Mouse (Mus musculus): ENCODE results near the gene Gk. TPM values are rescaled to one million over a fixed set of nuclear protein-coding genes. Genes with fewer than 3 reads are reported as not detected.

The Gk gene
- polyA plus RNA-seq (2011; ENCODE audit: insufficient read depth, insufficient read length, low replicate concordance, missing spikeins) = 3.9 and 4.0 TPM in 2 replicates

GRCm38 (mm10) chrX:85776544-85777087, at the start of gene Gk:
TSS of gene Gk (minus strand) at chrX:85776819.
- TF ChIP-seq CTCF (IDR thresholded peaks at IDR 0.05; ENCODE audit: control insufficient read depth, insufficient read depth, low read length) = no peak
- peak; percentile 67; the same call in 1 of the 2 replicates for TF ChIP-seq POLR2A (IDR thresholded peaks at IDR 0.05; ENCODE audit: borderline replicate concordance, control insufficient read depth, low read depth, low read length)
- H3K4me1 ChIP-seq (ENCODE audit: control insufficient read depth, insufficient read depth, low read length) = peaks cover 2% of the 10 kb centered on the region
- H3K4me3 ChIP-seq (replicated peaks; ENCODE audit: control insufficient read depth, low read depth, low read length) = peak within 1 kb of the TSS; percentile 81
- WGBS = 17% methylated on average over 31 of the region's 45 CpGs
- H3K27ac ChIP-seq (ENCODE audit: control insufficient read depth, insufficient read depth, low read depth, low read length, poor library complexity) = peak within 1 kb of the TSS; percentile 93

DNA sequence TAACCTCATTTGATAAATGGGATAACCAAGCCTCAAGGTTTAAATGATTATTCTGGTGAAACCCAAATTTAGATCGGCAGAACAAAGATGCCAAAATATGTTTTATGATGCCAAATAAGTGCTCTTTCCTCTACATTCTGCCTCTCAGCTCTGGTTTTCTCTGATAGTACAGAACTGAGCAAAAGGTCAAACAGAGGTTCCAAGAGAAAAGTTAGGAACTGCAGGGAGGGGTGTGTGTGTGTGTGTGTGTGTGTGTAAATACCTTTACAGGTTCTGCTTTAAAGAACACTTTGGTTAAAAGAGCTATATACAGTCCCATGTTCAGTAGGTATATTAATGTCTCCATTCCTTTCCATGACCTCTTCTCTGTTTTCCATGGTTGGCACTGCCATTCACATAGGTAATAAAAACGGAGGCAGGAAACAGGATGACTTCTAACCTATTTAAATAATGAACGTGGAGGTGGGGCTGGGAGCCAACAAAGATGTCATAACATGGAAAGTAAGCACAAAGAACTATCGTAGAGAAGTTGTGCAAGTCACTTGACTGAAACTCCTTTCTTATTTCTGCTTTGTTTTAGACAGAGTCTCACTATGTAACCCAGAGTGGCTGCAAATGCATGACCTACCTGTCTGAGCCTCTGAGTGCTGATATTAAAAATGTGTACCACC, 28.2 kb upstream of the Gk start:
- Histone ChIP-seq H3K4me1 (ENCODE audit: control insufficient read depth, insufficient read depth, low read length) (no peaks in the 10 kb centered on the region; the same call in 1 of the 2 replicates), H3K4me3 (replicated peaks; ENCODE audit: control insufficient read depth, low read depth, low read length) (no peak overlapping the region), H3K27ac (ENCODE audit: control insufficient read depth, insufficient read depth, low read depth, low read length, poor library complexity) (no peak overlapping the region)
- WGBS = 43% methylated on average over 4 of the region's 4 CpGs
- no peak for TF ChIP-seq POLR2A (IDR thresholded peaks at IDR 0.05; ENCODE audit: borderline replicate concordance, control insufficient read depth, low read depth, low read length)
- TF ChIP-seq CTCF (IDR thresholded peaks at IDR 0.05; ENCODE audit: control insufficient read depth, insufficient read depth, low read length) = no peak

DNA sequence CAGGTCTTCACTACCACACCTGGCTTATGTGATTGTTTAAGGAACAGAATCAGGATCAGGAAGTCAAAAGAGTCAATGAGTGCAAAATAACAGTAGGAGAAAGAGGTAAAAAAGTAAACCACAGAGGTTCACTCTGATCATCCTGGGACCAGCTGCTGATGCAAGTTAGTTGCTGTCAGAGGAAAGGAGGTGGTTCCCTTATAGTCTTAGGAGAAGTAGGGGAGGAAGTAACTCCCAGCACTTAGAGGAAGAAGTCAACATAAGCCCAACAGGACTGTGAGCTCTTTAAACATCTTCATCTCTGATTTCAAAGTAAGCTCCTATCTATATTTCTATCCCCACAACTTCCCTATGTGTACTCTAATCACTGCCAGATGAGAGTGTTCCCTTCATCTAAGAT, 26.4 kb upstream of the Gk start:
- no peak overlapping the region for H3K4me3 ChIP-seq (replicated peaks; ENCODE audit: control insufficient read depth, low read depth, low read length)
- H3K4me1 ChIP-seq (ENCODE audit: control insufficient read depth, insufficient read depth, low read length) = no peaks in the 10 kb centered on the region; the same call in 1 of the 2 replicates
- TF ChIP-seq CTCF (IDR thresholded peaks at IDR 0.05; ENCODE audit: control insufficient read depth, insufficient read depth, low read length) (no peak), POLR2A (IDR thresholded peaks at IDR 0.05; ENCODE audit: borderline replicate concordance, control insufficient read depth, low read depth, low read length) (no peak)
- no peak overlapping the region for H3K27ac ChIP-seq (ENCODE audit: control insufficient read depth, insufficient read depth, low read depth, low read length, poor library complexity)

GRCm38 (mm10) chrX:85797449-85797848, 20.8 kb upstream of the Gk start:
- Histone ChIP-seq H3K27ac (ENCODE audit: control insufficient read depth, insufficient read depth, low read depth, low read length, poor library complexity) (no peak overlapping the region; the same call in 1 of the 2 replicates), H3K4me1 (ENCODE audit: control insufficient read depth, insufficient read depth, low read length) (no peaks in the 10 kb centered on the region; the same call in 1 of the 2 replicates), H3K4me3 (replicated peaks; ENCODE audit: control insufficient read depth, low read depth, low read length) (no peak overlapping the region)
- TF ChIP-seq CTCF (IDR thresholded peaks at IDR 0.05; ENCODE audit: control insufficient read depth, insufficient read depth, low read length) (no peak), POLR2A (IDR thresholded peaks at IDR 0.05; ENCODE audit: borderline replicate concordance, control insufficient read depth, low read depth, low read length) (no peak)
- WGBS = 37% methylated on average over 2 of the region's 2 CpGs

GRCm38 (mm10) chrX:85778346-85778745, 1.7 kb upstream of the Gk start:
- WGBS = 80% methylated on average over 3 of the region's 3 CpGs
- Histone ChIP-seq H3K27ac (ENCODE audit: control insufficient read depth, insufficient read depth, low read depth, low read length, poor library complexity) (no peak overlapping the region), H3K4me3 (replicated peaks; ENCODE audit: control insufficient read depth, low read depth, low read length) (no peak overlapping the region), H3K4me1 (ENCODE audit: control insufficient read depth, insufficient read depth, low read length) (peaks cover 2% of the 10 kb centered on the region)
- TF ChIP-seq CTCF (IDR thresholded peaks at IDR 0.05; ENCODE audit: control insufficient read depth, insufficient read depth, low read length) (no peak), POLR2A (IDR thresholded peaks at IDR 0.05; ENCODE audit: borderline replicate concordance, control insufficient read depth, low read depth, low read length) (no peak)

GRCm38 (mm10) chrX:85777141-85777540, 522 bp upstream of the Gk start:
- H3K4me1 ChIP-seq (ENCODE audit: control insufficient read depth, insufficient read depth, low read length) = peaks cover 2% of the 10 kb centered on the region
- peak overlapping the region; percentile 73 for H3K4me3 ChIP-seq (replicated peaks; ENCODE audit: control insufficient read depth, low read depth, low read length)
- WGBS = 16% methylated on average over 17 of the region's 17 CpGs
- TF ChIP-seq CTCF (IDR thresholded peaks at IDR 0.05; ENCODE audit: control insufficient read depth, insufficient read depth, low read length) = no peak
- no peak for TF ChIP-seq POLR2A (IDR thresholded peaks at IDR 0.05; ENCODE audit: borderline replicate concordance, control insufficient read depth, low read depth, low read length)
- H3K27ac ChIP-seq (ENCODE audit: control insufficient read depth, insufficient read depth, low read depth, low read length, poor library complexity) = peak overlapping the region; percentile 91

DNA sequence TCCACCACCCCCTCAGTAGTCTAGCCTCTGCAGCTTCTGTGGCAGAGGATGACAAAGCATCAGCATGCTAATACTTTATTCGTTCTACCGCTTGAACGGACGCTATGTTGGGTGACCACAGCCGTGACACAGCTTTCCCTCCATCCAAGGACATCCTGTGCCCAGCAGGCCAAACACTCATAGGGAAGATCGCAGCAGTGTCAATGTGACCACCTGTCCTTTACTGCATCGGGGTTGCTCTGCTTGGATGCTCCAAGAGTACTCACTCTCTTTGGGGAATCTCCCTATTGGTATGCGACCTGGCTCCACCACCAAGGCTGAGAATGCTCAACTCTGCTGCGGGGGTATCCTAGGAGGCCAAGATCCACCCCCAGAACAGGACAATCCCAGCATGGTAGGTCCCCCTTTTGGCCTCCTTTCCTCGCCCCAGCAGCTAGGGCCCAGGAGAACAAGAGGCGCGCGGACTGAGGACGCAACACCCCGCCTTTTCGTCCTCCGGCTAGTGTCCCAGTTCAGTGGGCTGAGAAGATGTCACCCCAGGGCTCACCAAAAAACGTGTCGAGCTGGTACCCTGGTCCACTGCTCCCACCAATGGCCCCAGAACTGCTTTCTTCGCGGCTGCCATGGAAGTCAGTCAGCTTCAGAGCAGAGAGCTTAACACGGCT, 608 bp downstream of the Gk start:
- TF ChIP-seq CTCF (IDR thresholded peaks at IDR 0.05; ENCODE audit: control insufficient read depth, insufficient read depth, low read length) (no peak), POLR2A (IDR thresholded peaks at IDR 0.05; ENCODE audit: borderline replicate concordance, control insufficient read depth, low read depth, low read length) (no peak)
- Histone ChIP-seq H3K4me3 (replicated peaks; ENCODE audit: control insufficient read depth, low read depth, low read length) (peak overlapping the region; percentile 81), H3K27ac (ENCODE audit: control insufficient read depth, insufficient read depth, low read depth, low read length, poor library complexity) (peak overlapping the region; percentile 93), H3K4me1 (ENCODE audit: control insufficient read depth, insufficient read depth, low read length) (peaks cover 2% of the 10 kb centered on the region)
- WGBS = 13% methylated on average over 22 of the region's 22 CpGs

GRCm38 (mm10) chrX:85771303-85771702, 5.3 kb downstream of the Gk start:
- 31% methylated on average over 3 of the region's 3 CpGs for WGBS
- H3K27ac ChIP-seq (ENCODE audit: control insufficient read depth, insufficient read depth, low read depth, low read length, poor library complexity) = no peak overlapping the region
- peaks cover 2% of the 10 kb centered on the region for H3K4me1 ChIP-seq (ENCODE audit: control insufficient read depth, insufficient read depth, low read length)
- no peak for TF ChIP-seq POLR2A (IDR thresholded peaks at IDR 0.05; ENCODE audit: borderline replicate concordance, control insufficient read depth, low read depth, low read length)
- TF ChIP-seq CTCF (IDR thresholded peaks at IDR 0.05; ENCODE audit: control insufficient read depth, insufficient read depth, low read length) = no peak
- H3K4me3 ChIP-seq (replicated peaks; ENCODE audit: control insufficient read depth, low read depth, low read length) = no peak overlapping the region

Measured in bone marrow, adult 2 months (tissue).